Mouse (Mus musculus) brain, embryonic 14.5 days (tissue): ENCODE measurements around the gene Slc38a6.

ENCODE experiments used
- CTCF ChIP-seq: fragments of 200-500 bp; IDR thresholded peaks from 2 replicates; pipeline ENCODE4 v1.5.1; 2012; ENCODE audit warnings: inconsistent platforms, mild to moderate bottlenecking, moderate library complexity, borderline replicate concordance; ENCODE audit not compliant: insufficient read depth, insufficient read length; ENCODE audit errors: extremely low read depth
- POLR2A ChIP-seq: fragments of 200-500 bp; IDR thresholded peaks from 2 replicates; pipeline ENCODE4 v1.6.1; 2012; ENCODE audit warnings: mild to moderate bottlenecking, inconsistent platforms, borderline replicate concordance; ENCODE audit not compliant: poor library complexity, insufficient read depth, insufficient read length, severe bottlenecking; ENCODE audit errors: extremely low read depth

- TF ChIP-seq POLR2A (no peak), CTCF (no peak)
Measured at GRCm38 (mm10) chr12:73401520-73402130, 115.0 kb downstream of the Slc38a6 start.
